Mouse (Mus musculus) liver, embryonic 14.5 days (tissue): ENCODE measurements around the gene Arl15.

ENCODE experiments used
- CTCF ChIP-seq: IDR thresholded peaks from 2 replicates; pipeline ENCODE4 v1.5.1; 2016; ENCODE audit warnings: antibody characterized with exemption, low read depth, control low read depth
- EP300 ChIP-seq: IDR thresholded peaks from 2 replicates; pipeline ENCODE4 v1.6.1; 2016; ENCODE audit warnings: antibody characterized with exemption, low read depth

DNA sequence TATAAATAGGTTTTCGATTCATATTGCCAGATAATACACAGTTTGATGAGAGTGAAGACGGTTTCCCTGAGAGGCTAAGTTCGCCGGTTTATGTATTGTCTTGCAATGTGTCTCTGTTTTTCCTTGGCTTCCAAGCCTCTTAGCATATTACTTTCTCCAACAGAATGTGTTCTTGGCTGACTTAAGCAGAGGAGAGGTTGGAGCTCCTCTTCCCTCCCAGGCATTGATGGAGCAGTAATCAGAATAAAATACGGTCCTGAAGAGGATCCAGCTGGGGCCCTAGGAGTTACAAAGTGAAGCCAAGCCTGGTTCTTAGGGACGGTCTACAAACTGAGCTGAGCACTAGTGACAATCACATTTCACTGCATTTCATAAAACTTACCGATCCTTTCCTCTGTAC is 232.4 kb downstream of the Arl15 start:
- TF ChIP-seq CTCF (no peak), EP300 (no peak)
